Mouse (Mus musculus): ENCODE measurements around the gene Olfr275. TPM values are rescaled to one million over a fixed set of nuclear protein-coding genes. Genes with fewer than 3 reads are reported as not detected.

The Olfr275 gene
- total and polyA plus RNA-seq, 3 experiments, result not detected

GRCm38 (mm10) chr4:52849039-52849635 is 34.7 kb downstream of the Olfr275 start:
- TF ChIP-seq POLR2A (IDR thresholded peaks at IDR 0.05; ENCODE audit: insufficient read depth, low read depth, low read length), result no peak
- DNase-seq, result no peak
- no peaks in the 10 kb centered on the region for H3K27me3 ChIP-seq (ENCODE audit: control insufficient read depth, insufficient read depth, low read length)
- H3K27ac ChIP-seq, result no peak overlapping the region
- no peaks in the 10 kb centered on the region for H3K36me3 ChIP-seq (ENCODE audit: control insufficient read depth, insufficient read depth, low read length)
- no peaks in the 10 kb centered on the region for H3K79me2 ChIP-seq (replicated peaks; ENCODE audit: control insufficient read depth, insufficient read depth, low read length)
- no peak overlapping the region for H3K9ac ChIP-seq (ENCODE audit: low read depth, low read length)
- H3K4me1 ChIP-seq (ENCODE audit: control insufficient read depth, insufficient read depth, low read length), result no peaks in the 10 kb centered on the region
- no peak overlapping the region for H3K4me3 ChIP-seq
- 37% methylated on average over 4 of the region's 4 CpGs for WGBS
- intact Hi-C loops (cut with DNase I), result no loop called here

GRCm38 (mm10) chr4:52849672-52850071 is 35.3 kb downstream of the Olfr275 start:
- Histone ChIP-seq H3K27me3 (ENCODE audit: control insufficient read depth, insufficient read depth, low read length) (no peaks in the 10 kb centered on the region), H3K4me1 (ENCODE audit: control insufficient read depth, insufficient read depth, low read length) (no peaks in the 10 kb centered on the region), H3K27ac (no peak overlapping the region), H3K79me2 (replicated peaks; ENCODE audit: control insufficient read depth, insufficient read depth, low read length) (no peaks in the 10 kb centered on the region), H3K9ac (ENCODE audit: low read depth, low read length) (no peak overlapping the region), H3K4me3 (no peak overlapping the region), H3K36me3 (ENCODE audit: control insufficient read depth, insufficient read depth, low read length) (no peaks in the 10 kb centered on the region)
- TF ChIP-seq EP300 (IDR thresholded peaks at IDR 0.05; ENCODE audit: insufficient read depth, low read depth, low read length), result no peak
- no peak for TF ChIP-seq POLR2A (IDR thresholded peaks at IDR 0.05; ENCODE audit: insufficient read depth, low read depth, low read length)
- no peak for TF ChIP-seq CTCF (IDR thresholded peaks at IDR 0.05)
- no peak for DNase-seq
- 86% methylated on average over 5 of the region's 5 CpGs for WGBS
- intact Hi-C loops (cut with DNase I), result no loop called here

GRCm38 (mm10) chr4:52859136-52859535 is 44.7 kb downstream of the Olfr275 start, which contains the start of gene Olfr273:
Gene Olfr273, minus strand, starts transcription at chr4:52859236.
- no peaks in the 10 kb centered on the region for H3K79me2 ChIP-seq (replicated peaks; ENCODE audit: control insufficient read depth, insufficient read depth, low read length)
- H3K4me1 ChIP-seq (ENCODE audit: control insufficient read depth, insufficient read depth, low read length), result no peaks in the 10 kb centered on the region
- no peak within 1 kb of the TSS for H3K9ac ChIP-seq (ENCODE audit: low read depth, low read length)
- no peak for TF ChIP-seq CTCF (IDR thresholded peaks at IDR 0.05)
- TF ChIP-seq EP300 (IDR thresholded peaks at IDR 0.05; ENCODE audit: insufficient read depth, low read depth, low read length), result no peak
- no peak for TF ChIP-seq POLR2A (IDR thresholded peaks at IDR 0.05; ENCODE audit: insufficient read depth, low read depth, low read length)
- H3K36me3 ChIP-seq (ENCODE audit: control insufficient read depth, insufficient read depth, low read length), result no peaks in the 10 kb centered on the region
- intact Hi-C loops (cut with DNase I), result no loop called here
- WGBS, result 62% methylated on average over 1 of the region's 1 CpGs
- no peak within 1 kb of the TSS for H3K27ac ChIP-seq
- no peak for DNase-seq
- H3K27me3 ChIP-seq (ENCODE audit: control insufficient read depth, insufficient read depth, low read length), result no peaks in the 10 kb centered on the region
- no peak within 1 kb of the TSS for H3K4me3 ChIP-seq

- Histone ChIP-seq H3K9ac (ENCODE audit: low read depth, low read length) (no peak overlapping the region), H3K27me3 (ENCODE audit: control insufficient read depth, insufficient read depth, low read length) (no peaks in the 10 kb centered on the region), H3K79me2 (replicated peaks; ENCODE audit: control insufficient read depth, insufficient read depth, low read length) (no peaks in the 10 kb centered on the region), H3K4me3 (no peak overlapping the region), H3K36me3 (ENCODE audit: control insufficient read depth, insufficient read depth, low read length) (no peaks in the 10 kb centered on the region), H3K4me1 (ENCODE audit: control insufficient read depth, insufficient read depth, low read length) (no peaks in the 10 kb centered on the region), H3K27ac (no peak overlapping the region)
- no peak for DNase-seq
- no peak for TF ChIP-seq CTCF (IDR thresholded peaks at IDR 0.05)
- TF ChIP-seq POLR2A (IDR thresholded peaks at IDR 0.05; ENCODE audit: insufficient read depth, low read depth, low read length), result no peak
- TF ChIP-seq EP300 (IDR thresholded peaks at IDR 0.05; ENCODE audit: insufficient read depth, low read depth, low read length), result no peak
- intact Hi-C loops (cut with DNase I), result no loop called here
- 86% methylated on average over 9 of the region's 9 CpGs for WGBS
These were observed 49.8 kb downstream of the Olfr275 start for GRCm38 (mm10) chr4:52864156-52864555.

Other genes starting within 250 kb of the Olfr275 start
- not detected for gene Toporsl, start 218.3 kb upstream of the Olfr275 start, total RNA-seq (2021)
- gene Toporsl, start 218.3 kb upstream of the Olfr275 start, polyA plus RNA-seq (2012; rRNA removed), result not detected in 2 replicates
- not detected for gene Olfr273, start 44.6 kb downstream of the Olfr275 start, total RNA-seq (2021)
- gene Olfr273, start 44.6 kb downstream of the Olfr275 start, polyA plus RNA-seq (2012; rRNA removed), result not detected in 2 replicates
- not detected for gene Olfr272, start 104.6 kb downstream of the Olfr275 start, total RNA-seq (2021)
- gene Olfr272, start 104.6 kb downstream of the Olfr275 start, polyA plus RNA-seq (2012; rRNA removed), result not detected in 2 replicates
- not detected for gene Olfr270, start 149.9 kb downstream of the Olfr275 start, total RNA-seq (2021)
- gene Olfr270, start 149.9 kb downstream of the Olfr275 start, polyA plus RNA-seq (2012; rRNA removed), result not detected in 2 replicates
- gene Nipsnap3a, start 174.7 kb downstream of the Olfr275 start, total RNA-seq (2021), result not detected
- not detected in 2 replicates for gene Nipsnap3a, start 174.7 kb downstream of the Olfr275 start, polyA plus RNA-seq (2012; rRNA removed)
- 1 to 10 TPM; 4.6 to 5.3 TPM for gene Nipsnap3b, start 197.3 kb downstream of the Olfr275 start, total RNA-seq (2021)
- 6.7 and 11.0 TPM in 2 replicates for gene Nipsnap3b, start 197.3 kb downstream of the Olfr275 start, polyA plus RNA-seq (2012; rRNA removed)